Mouse (Mus musculus) neural tube, embryonic 15.5 days (tissue): ENCODE measurements around the gene Nsun2. TPM values are rescaled to one million over a fixed set of nuclear protein-coding genes. Genes with fewer than 3 reads are reported as not detected.
"Not testable (repeated sequence)": the region's sequence is repeated elsewhere in the genome, so short reads cannot be mapped to it uniquely, and the experiment has no call there.

ENCODE experiments used
- ATAC-seq: fragments of 200-750 bp; cut with Nextera tagmentation; 2 replicates; pipeline ENCODE4 v1.8.0; 2017; ENCODE audit warnings: mild to moderate bottlenecking, moderate TSS enrichment, moderate library complexity; ENCODE audit not compliant: low FRiP score
- H3K27ac ChIP-seq: fragments of 300-500 bp; sonication (generic); replicated peaks from 2 replicates; pipeline ENCODE4 v1.5.1; 2015; ENCODE audit warnings: mild to moderate bottlenecking, inconsistent platforms
- H3K27me3 ChIP-seq: fragments of 300-500 bp; sonication (generic); replicated peaks from 2 replicates; pipeline ENCODE4 v1.6.1; 2015; ENCODE audit warnings: inconsistent platforms
- H3K36me3 ChIP-seq: fragments of 300-500 bp; sonication (generic); 2 replicates; pipeline ENCODE4 v1.6.1; 2015; ENCODE audit warnings: inconsistent platforms
- H3K4me1 ChIP-seq: fragments of 300-500 bp; sonication (generic); 2 replicates; pipeline ENCODE4 v1.6.1; 2015; ENCODE audit warnings: inconsistent platforms
- H3K4me2 ChIP-seq: fragments of 300-500 bp; sonication (generic); 2 replicates; pipeline ENCODE4 v1.6.1; 2015; ENCODE audit warnings: inconsistent platforms, mild to moderate bottlenecking, moderate library complexity
- H3K4me3 ChIP-seq: fragments of 300-500 bp; sonication (generic); replicated peaks from 2 replicates; pipeline ENCODE4 v1.5.1; 2015; ENCODE audit warnings: mild to moderate bottlenecking, inconsistent platforms
- H3K9ac ChIP-seq: fragments of 300-500 bp; sonication (generic); replicated peaks from 2 replicates; pipeline ENCODE4 v1.6.1; 2015; ENCODE audit warnings: mild to moderate bottlenecking, inconsistent platforms
- H3K9me3 ChIP-seq: fragments of 300-500 bp; sonication (generic); replicated peaks from 2 replicates; pipeline ENCODE4 v1.6.1; 2016; ENCODE audit warnings: inconsistent platforms
- WGBS: fragments of 180-500 bp; shearing (Covaris S2); methylation state at CpG from one replicate; pipeline ENCODE4 v1.1.7; 2015; ENCODE audit warnings: mixed read lengths; 5-methylcytosine and 5-hydroxymethylcytosine counted together
- polyA plus RNA-seq: library from polyadenylated mRNA; unstranded; fragments of >200 nt; fragmentation: Nextera tagmentation; extraction: Ambion mirVana; gene quantifications from 2 replicates; pipeline ENCODE4 v1.2.1, GENCODE M21; 2015

Nsun2 gene
- polyA plus RNA-seq, 1 experiment from 2014 or later: 74.6 TPM

DNA sequence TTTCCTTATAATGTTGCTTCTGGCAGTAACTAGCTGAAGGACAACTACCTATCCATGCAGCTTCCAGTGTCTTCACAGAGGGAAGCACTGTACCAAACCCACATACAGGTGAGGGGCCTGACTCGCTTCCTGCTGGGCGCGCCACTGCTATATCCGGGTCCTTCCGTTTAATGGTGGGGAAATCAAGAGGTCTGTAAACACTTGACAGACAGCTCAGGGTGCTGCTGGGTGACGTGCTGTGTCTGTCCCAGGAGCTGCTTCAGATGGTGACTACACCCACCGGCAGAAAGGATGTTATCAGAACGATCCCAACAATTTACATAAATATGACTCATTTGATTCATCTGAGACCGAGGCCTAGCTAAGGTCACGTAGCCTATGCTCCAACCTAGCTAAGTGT lies 65.3 kb downstream of the Nsun2 start:
- no peak overlapping the region for H3K4me3 ChIP-seq
- ATAC-seq: no peak
- H3K9me3 ChIP-seq: no peaks in the 10 kb centered on the region
- no peak overlapping the region for H3K9ac ChIP-seq
- H3K4me1 ChIP-seq: no peaks in the 10 kb centered on the region
- H3K27ac ChIP-seq: no peak overlapping the region
- H3K36me3 ChIP-seq: no peaks in the 10 kb centered on the region
- no peak overlapping the region for H3K4me2 ChIP-seq
- 94% methylated on average over 10 of the region's 10 CpGs for WGBS
- no peaks in the 10 kb centered on the region for H3K27me3 ChIP-seq

GRCm38 (mm10) chr13:69600863-69601262 lies 67.3 kb downstream of the Nsun2 start:
- not testable (repeated sequence) for H3K9me3 ChIP-seq, H3K36me3 ChIP-seq, H3K4me2 ChIP-seq, H3K4me3 ChIP-seq, H3K9ac ChIP-seq, H3K27ac ChIP-seq, H3K4me1 ChIP-seq, H3K27me3 ChIP-seq, ATAC-seq
- 93% methylated on average over 5 of the region's 5 CpGs for WGBS

- WGBS: 94% methylated on average over 5 of the region's 5 CpGs
- no peak for ATAC-seq
- H3K27me3 ChIP-seq: no peaks in the 10 kb centered on the region
- no peak overlapping the region for H3K9ac ChIP-seq
- H3K4me3 ChIP-seq: no peak overlapping the region
- H3K9me3 ChIP-seq: no peaks in the 10 kb centered on the region
- no peaks in the 10 kb centered on the region for H3K4me1 ChIP-seq
- H3K27ac ChIP-seq: no peak overlapping the region
- H3K4me2 ChIP-seq: no peak overlapping the region
- no peaks in the 10 kb centered on the region for H3K36me3 ChIP-seq
Observed at GRCm38 (mm10) chr13:69601321-69601720, 67.8 kb downstream of the Nsun2 start.

GRCm38 (mm10) chr13:69604670-69605069 lies 71.1 kb downstream of the Nsun2 start:
- no peaks in the 10 kb centered on the region for H3K36me3 ChIP-seq
- no peak overlapping the region for H3K9ac ChIP-seq
- H3K4me3 ChIP-seq: no peak overlapping the region
- no peak overlapping the region for H3K4me2 ChIP-seq
- H3K4me1 ChIP-seq: no peaks in the 10 kb centered on the region
- H3K27ac ChIP-seq: no peak overlapping the region
- H3K9me3 ChIP-seq: no peaks in the 10 kb centered on the region
- ATAC-seq: no peak
- WGBS: 88% methylated on average over 1 of the region's 1 CpGs
- no peaks in the 10 kb centered on the region for H3K27me3 ChIP-seq

DNA sequence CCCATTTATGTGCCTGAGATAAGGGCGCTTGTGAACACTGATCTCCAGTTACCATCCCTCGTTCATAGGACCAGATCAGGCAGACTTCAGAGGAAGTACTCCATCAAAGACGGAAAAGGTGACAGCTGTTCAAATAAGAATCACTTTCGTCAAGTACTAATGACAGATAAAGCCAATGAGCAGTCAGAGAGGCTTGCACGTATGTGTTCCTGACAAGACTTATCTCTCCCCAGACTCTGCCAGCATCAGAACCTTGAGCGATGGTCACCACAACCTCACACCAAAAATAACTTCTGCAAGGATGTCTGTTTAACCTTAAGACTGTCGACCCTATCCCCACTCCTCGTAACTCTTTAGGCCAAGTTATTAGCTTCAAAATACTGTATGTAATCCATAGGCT lies 75.2 kb downstream of the Nsun2 start:
- H3K4me2 ChIP-seq: no peak overlapping the region
- no peak overlapping the region for H3K4me3 ChIP-seq
- no peaks in the 10 kb centered on the region for H3K27me3 ChIP-seq
- H3K9me3 ChIP-seq: no peaks in the 10 kb centered on the region
- H3K4me1 ChIP-seq: peaks cover 16% of the 10 kb centered on the region
- H3K36me3 ChIP-seq: peaks cover 4% of the 10 kb centered on the region
- ATAC-seq: no peak
- no peak overlapping the region for H3K9ac ChIP-seq
- no peak overlapping the region for H3K27ac ChIP-seq
- WGBS: 89% methylated on average over 8 of the region's 8 CpGs

DNA sequence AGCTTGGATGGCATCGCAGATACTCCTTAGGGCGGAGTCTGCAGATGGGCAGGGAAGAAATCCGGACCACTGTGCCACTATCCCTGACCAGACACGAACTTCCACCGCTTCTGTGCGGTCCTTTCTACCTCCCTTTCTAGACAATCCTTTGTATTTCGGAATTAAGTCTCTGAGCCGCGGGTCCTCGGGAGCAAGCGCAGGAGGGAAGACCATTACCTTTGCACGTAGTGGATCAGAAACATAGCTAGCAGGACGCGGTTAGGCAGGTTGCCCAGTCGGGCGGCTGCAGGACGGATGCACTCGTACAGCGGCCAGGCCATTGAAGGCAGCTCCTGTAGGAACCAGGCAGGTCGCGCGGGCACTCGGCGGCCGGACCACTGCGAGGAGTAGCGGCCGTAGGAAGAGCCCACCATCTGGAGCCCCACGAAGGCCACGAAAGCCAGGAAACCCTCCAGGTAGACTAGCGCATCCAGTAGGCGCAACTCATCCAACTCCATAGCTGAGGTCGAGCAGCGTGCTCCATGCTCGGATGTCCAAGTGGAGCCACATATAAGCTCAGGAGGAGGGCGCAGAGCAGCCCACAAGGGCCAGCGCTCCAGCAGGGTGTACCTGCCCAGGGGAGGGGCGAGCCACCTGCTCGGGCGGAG lies 77.3 kb downstream of the Nsun2 start:
- Histone ChIP-seq H3K9me3 (no peaks in the 10 kb centered on the region), H3K9ac (peak overlapping the region; percentile 63), H3K27me3 (no peaks in the 10 kb centered on the region), H3K36me3 (peaks cover 23% of the 10 kb centered on the region), H3K4me2 (peak overlapping the region; percentile 96), H3K4me1 (peaks cover 16% of the 10 kb centered on the region), H3K27ac (peak overlapping the region; percentile 84), H3K4me3 (peak overlapping the region; percentile 99)
- WGBS: under 1% methylated on average over 40 of the region's 40 CpGs
- ATAC-seq: peak; percentile 2; the same call in 1 of the 2 replicates

- ATAC-seq: peak; percentile 98
- H3K9me3 ChIP-seq: no peaks in the 10 kb centered on the region
- peaks cover 30% of the 10 kb centered on the region for H3K36me3 ChIP-seq
- peak within 1 kb of the TSS; percentile 96 for H3K4me2 ChIP-seq
- peak within 1 kb of the TSS; percentile 99 for H3K4me3 ChIP-seq
- H3K4me1 ChIP-seq: peaks cover 16% of the 10 kb centered on the region
- peak within 1 kb of the TSS; percentile 68 for H3K9ac ChIP-seq
- no peaks in the 10 kb centered on the region for H3K27me3 ChIP-seq
- peak within 1 kb of the TSS; percentile 84 for H3K27ac ChIP-seq
- under 1% methylated on average over 67 of the region's 69 CpGs for WGBS
Observed at GRCm38 (mm10) chr13:69611398-69612174, 78.0 kb downstream of the Nsun2 start, which contains the start of gene Srd5a1. Gene Srd5a1, minus strand, starts transcription at chr13:69611442.

GRCm38 (mm10) chr13:69612175-69612544 lies 78.6 kb downstream of the Nsun2 start:
- Histone ChIP-seq H3K9me3 (no peaks in the 10 kb centered on the region), H3K4me3 (peak overlapping the region; percentile 99), H3K4me1 (peaks cover 16% of the 10 kb centered on the region), H3K27ac (peak overlapping the region; percentile 84), H3K27me3 (no peaks in the 10 kb centered on the region), H3K36me3 (peaks cover 36% of the 10 kb centered on the region), H3K4me2 (peak overlapping the region; percentile 96), H3K9ac (peak overlapping the region; percentile 68)
- under 1% methylated on average over 24 of the region's 24 CpGs for WGBS
- no peak; the same call in 1 of the 2 replicates for ATAC-seq

DNA sequence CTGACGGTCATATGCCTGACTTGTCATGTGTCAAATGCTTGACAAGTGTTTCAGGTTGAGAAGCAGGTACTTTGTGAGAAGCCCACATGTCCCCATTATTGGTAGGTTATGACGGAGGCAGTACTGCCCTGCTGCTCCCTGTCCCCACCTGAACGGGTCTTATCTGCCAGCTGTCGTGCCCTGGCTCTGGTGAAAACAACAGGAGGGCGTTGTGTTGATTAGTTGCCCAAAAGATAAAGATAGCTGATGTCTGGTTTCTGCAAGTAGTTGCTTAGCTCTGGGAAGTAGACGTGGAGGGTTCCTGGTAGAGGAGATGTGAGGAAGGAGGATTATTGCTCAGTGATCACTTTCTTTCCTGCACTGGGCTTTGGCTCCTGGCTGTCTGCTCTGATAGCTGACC lies 83.2 kb downstream of the Nsun2 start:
- H3K9me3 ChIP-seq: no peaks in the 10 kb centered on the region
- H3K4me1 ChIP-seq: peaks cover 10% of the 10 kb centered on the region
- no peak overlapping the region for H3K27ac ChIP-seq
- peaks cover 71% of the 10 kb centered on the region for H3K36me3 ChIP-seq
- no peak overlapping the region for H3K4me2 ChIP-seq
- no peaks in the 10 kb centered on the region for H3K27me3 ChIP-seq
- H3K9ac ChIP-seq: no peak overlapping the region
- H3K4me3 ChIP-seq: no peak overlapping the region
- 90% methylated on average over 6 of the region's 6 CpGs for WGBS
- ATAC-seq: no peak

DNA sequence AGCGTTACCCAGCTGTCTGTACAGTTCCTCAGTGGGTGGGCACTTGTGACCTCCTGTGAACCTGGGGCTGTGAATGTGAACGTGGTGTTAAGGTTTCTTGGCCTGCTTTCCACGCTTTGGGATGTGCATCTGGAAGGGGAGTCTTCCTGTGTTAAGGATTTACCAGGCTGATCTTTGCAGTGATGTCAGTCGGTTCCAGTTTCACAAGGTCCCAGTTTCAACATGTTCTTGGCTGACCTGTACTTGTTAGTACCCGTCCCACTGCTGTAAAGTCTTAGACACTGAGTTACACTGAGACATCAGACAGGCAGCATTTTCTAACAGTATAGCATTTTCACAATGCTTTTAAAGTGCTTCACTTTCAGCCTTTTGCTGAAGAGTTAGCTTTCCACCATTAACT lies 90.3 kb downstream of the Nsun2 start:
- no peaks in the 10 kb centered on the region for H3K9me3 ChIP-seq
- no peak overlapping the region for H3K4me2 ChIP-seq
- no peaks in the 10 kb centered on the region for H3K4me1 ChIP-seq
- no peak for ATAC-seq
- H3K27ac ChIP-seq: no peak overlapping the region
- H3K27me3 ChIP-seq: no peaks in the 10 kb centered on the region
- peaks cover 85% of the 10 kb centered on the region for H3K36me3 ChIP-seq
- no peak overlapping the region for H3K9ac ChIP-seq
- WGBS: 67% methylated on average over 5 of the region's 5 CpGs
- H3K4me3 ChIP-seq: no peak overlapping the region

- H3K4me2 ChIP-seq: no peak overlapping the region
- H3K9ac ChIP-seq: no peak overlapping the region
- H3K36me3 ChIP-seq: peaks cover 85% of the 10 kb centered on the region
- no peaks in the 10 kb centered on the region for H3K9me3 ChIP-seq
- H3K27me3 ChIP-seq: no peaks in the 10 kb centered on the region
- H3K4me1 ChIP-seq: no peaks in the 10 kb centered on the region
- no peak overlapping the region for H3K27ac ChIP-seq
- H3K4me3 ChIP-seq: no peak overlapping the region
- WGBS: 88% methylated on average over 3 of the region's 3 CpGs
- no peak for ATAC-seq
Observed at GRCm38 (mm10) chr13:69624510-69624909, 91.0 kb downstream of the Nsun2 start.

GRCm38 (mm10) chr13:69627941-69628340 lies 94.4 kb downstream of the Nsun2 start:
- Histone ChIP-seq H3K4me1 (no peaks in the 10 kb centered on the region), H3K9ac (no peak overlapping the region), H3K4me3 (no peak overlapping the region), H3K36me3 (peaks cover 97% of the 10 kb centered on the region), H3K9me3 (no peaks in the 10 kb centered on the region), H3K4me2 (no peak overlapping the region), H3K27me3 (no peaks in the 10 kb centered on the region), H3K27ac (no peak overlapping the region)
- WGBS: 98% methylated on average over 3 of the region's 3 CpGs
- ATAC-seq: no peak
